Mouse (Mus musculus) ES-Bruce4 (cell line): Measurements from ENCODE around the gene Thap4. TPM values are rescaled to one million over a fixed set of nuclear protein-coding genes. Genes with fewer than 3 reads are reported as not detected.
A peak's percentile ranks its signal among the peaks of the same experiment; 100 is the strongest.

ENCODE experiments used
- H3K27ac ChIP-seq: 2 replicates; pipeline ENCODE4 v1.5.1; 2012; ENCODE audit warnings: low read length, inconsistent platforms; ENCODE audit not compliant: insufficient read depth
- H3K27me3 ChIP-seq: 2 replicates; pipeline ENCODE4 v1.6.1; 2012; ENCODE audit warnings: mild to moderate bottlenecking, low read length, inconsistent platforms; ENCODE audit not compliant: control insufficient read depth, poor library complexity, insufficient read depth, severe bottlenecking
- H3K36me3 ChIP-seq: 2 replicates; pipeline ENCODE4 v1.6.1; 2012; ENCODE audit warnings: inconsistent platforms, mild to moderate bottlenecking, low read length, moderate library complexity; ENCODE audit not compliant: control insufficient read depth, poor library complexity, insufficient read depth, severe bottlenecking
- H3K4me1 ChIP-seq: one replicate; pipeline ENCODE4 v1.8.1; 2011; ENCODE audit warnings: low read length; ENCODE audit not compliant: control insufficient read depth, insufficient read depth
- H3K4me3 ChIP-seq: 2 replicates; pipeline ENCODE4 v1.5.1; 2011; ENCODE audit warnings: low read depth, mild to moderate bottlenecking, low read length
- H3K9ac ChIP-seq: 2 replicates; pipeline ENCODE4 v1.6.1; 2012; ENCODE audit warnings: low read depth, mild to moderate bottlenecking, inconsistent platforms; ENCODE audit not compliant: poor library complexity, severe bottlenecking
- H3K9me3 ChIP-seq: replicated peaks from 2 replicates; pipeline ENCODE4 v1.6.1; 2012; ENCODE audit warnings: mild to moderate bottlenecking, low read length, inconsistent platforms; ENCODE audit not compliant: control insufficient read depth, poor library complexity, insufficient read depth, severe bottlenecking
- CTCF ChIP-seq: IDR thresholded peaks from one replicate; pipeline ENCODE4 v1.8.1; 2011; ENCODE audit warnings: low read depth, low read length
- EP300 ChIP-seq: IDR thresholded peaks from 2 replicates; pipeline ENCODE4 v1.6.1; 2011; ENCODE audit warnings: low read depth, low read length; ENCODE audit not compliant: insufficient read depth
- POLR2A ChIP-seq: IDR thresholded peaks from one replicate; pipeline ENCODE4 v1.8.1; 2011; ENCODE audit warnings: low read length; ENCODE audit not compliant: insufficient read depth
- polyA plus RNA-seq: library from polyadenylated mRNA; stranded (reverse); fragments of >200 nt; gene quantifications from 2 replicates; pipeline ENCODE4 v1.2.4, GENCODE M21; 2011; ENCODE audit warnings: low read depth; ENCODE audit not compliant: missing spikeins, insufficient read depth, insufficient read length

Thap4 gene
- polyA plus RNA-seq, 1 experiment: 51.5 TPM

DNA sequence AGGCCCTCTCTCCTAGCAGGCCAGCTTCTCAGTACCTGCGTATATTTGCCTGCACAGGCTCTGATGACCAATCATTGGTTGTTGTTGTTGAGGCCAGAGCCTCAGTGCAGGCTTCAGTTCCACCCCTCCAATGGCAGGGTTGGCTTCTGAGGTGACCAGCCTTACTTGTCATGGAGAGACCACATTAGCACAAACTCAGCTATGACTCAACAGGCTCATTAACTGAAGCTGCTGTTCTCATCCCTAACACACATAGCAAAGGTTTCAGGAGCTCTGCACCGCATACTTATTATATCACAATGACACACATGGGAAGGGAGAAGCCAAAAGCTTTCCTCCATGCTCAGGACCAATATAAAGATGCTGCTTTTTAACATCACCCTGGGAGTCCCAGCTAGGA, 14.0 kb downstream of the Thap4 start:
- TF ChIP-seq CTCF (no peak), EP300 (no peak), POLR2A (no peak)

DNA sequence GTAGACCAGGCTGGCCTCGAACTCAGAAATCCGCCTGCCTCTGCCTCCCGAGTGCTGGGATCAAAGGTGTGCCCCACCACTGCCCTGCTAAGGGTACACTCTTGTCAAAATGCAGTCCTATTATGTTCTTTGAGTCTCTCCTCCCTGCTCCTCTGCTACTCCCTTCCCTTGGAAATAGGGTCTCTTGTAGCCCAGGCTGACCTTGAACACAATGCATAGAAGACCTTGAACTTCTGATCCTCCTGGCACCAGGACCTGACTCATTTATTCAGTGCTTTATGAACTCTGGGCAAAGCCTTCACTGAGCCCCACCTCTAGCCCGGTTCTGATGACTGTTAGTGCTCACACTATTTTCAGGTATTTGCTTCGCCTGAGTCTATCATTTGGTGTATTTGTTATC, 17.0 kb downstream of the Thap4 start:
- Histone ChIP-seq H3K9me3 (no peaks in the 10 kb centered on the region), H3K27ac (peak overlapping the region; percentile 59; the same call in 1 of the 2 replicates), H3K4me1 (peaks cover 2% of the 10 kb centered on the region), H3K9ac (no peak overlapping the region), H3K36me3 (no peaks in the 10 kb centered on the region; the same call in 1 of the 2 replicates), H3K4me3 (no peak overlapping the region), H3K27me3 (no peaks in the 10 kb centered on the region)
- no peak for TF ChIP-seq EP300
- no peak for TF ChIP-seq CTCF
- TF ChIP-seq POLR2A: no peak

More for the DNA sequence above, 14.0 kb downstream of the Thap4 start:
- peaks cover 4% of the 10 kb centered on the region for H3K36me3 ChIP-seq
- no peak overlapping the region for H3K27ac ChIP-seq
- no peaks in the 10 kb centered on the region for H3K27me3 ChIP-seq
- no peak overlapping the region for H3K9ac ChIP-seq
- H3K9me3 ChIP-seq: no peaks in the 10 kb centered on the region
- H3K4me3 ChIP-seq: no peak overlapping the region
- peaks cover 2% of the 10 kb centered on the region for H3K4me1 ChIP-seq

DNA sequence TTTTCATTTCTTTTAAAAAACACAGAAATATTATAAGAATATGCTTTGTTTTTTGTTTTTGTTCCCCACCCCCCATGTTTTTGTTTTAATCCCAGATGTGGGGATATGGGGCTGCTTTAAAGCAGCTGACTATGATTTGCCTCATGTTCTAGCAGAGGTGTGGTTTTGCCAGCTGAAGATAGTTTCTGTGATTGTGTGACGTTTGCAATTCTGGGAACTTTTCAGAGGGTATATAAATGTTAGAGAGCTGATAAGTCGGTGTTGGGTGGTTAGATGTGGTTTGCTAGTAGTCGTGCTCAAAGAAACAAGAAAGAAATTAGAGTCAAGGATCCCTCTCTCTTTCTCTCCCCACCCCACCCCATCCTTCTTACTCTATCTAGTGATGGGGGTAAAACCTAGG, 18.8 kb downstream of the Thap4 start:
- Histone ChIP-seq H3K36me3 (no peaks in the 10 kb centered on the region; the same call in 1 of the 2 replicates), H3K9me3 (no peaks in the 10 kb centered on the region), H3K4me3 (no peak overlapping the region), H3K9ac (no peak overlapping the region), H3K27me3 (no peaks in the 10 kb centered on the region), H3K4me1 (peaks cover 5% of the 10 kb centered on the region), H3K27ac (no peak overlapping the region)
- TF ChIP-seq POLR2A (no peak), EP300 (no peak), CTCF (no peak)

DNA sequence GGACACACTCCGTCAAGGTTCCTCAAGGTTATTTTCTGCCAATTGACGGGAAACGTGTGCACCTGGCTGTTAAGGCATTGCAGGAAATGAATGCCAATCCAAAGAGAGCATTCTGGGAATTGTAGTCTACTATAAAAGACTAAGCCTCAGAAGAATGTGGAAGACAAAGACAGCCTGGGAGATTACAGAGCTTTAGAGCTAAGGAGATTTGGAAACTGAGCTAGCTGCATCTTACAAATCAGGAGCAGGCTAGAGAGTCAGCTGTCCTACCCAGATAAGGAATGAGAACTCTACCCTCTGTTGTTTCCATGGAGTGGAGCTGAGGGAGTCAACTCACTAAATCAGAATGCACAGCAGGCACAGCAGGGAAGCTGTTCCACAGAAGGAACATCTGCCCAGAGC, 22.8 kb downstream of the Thap4 start:
- H3K9me3 ChIP-seq: no peaks in the 10 kb centered on the region
- no peaks in the 10 kb centered on the region for H3K36me3 ChIP-seq
- peaks cover 3% of the 10 kb centered on the region for H3K4me1 ChIP-seq
- H3K9ac ChIP-seq: no peak overlapping the region
- H3K27me3 ChIP-seq: no peaks in the 10 kb centered on the region
- 0 out of 2 replicates have a peak overlapping the region, but pooled peaks have one; percentile 25 for H3K27ac ChIP-seq
- no peak for TF ChIP-seq CTCF
- no peak overlapping the region for H3K4me3 ChIP-seq

DNA sequence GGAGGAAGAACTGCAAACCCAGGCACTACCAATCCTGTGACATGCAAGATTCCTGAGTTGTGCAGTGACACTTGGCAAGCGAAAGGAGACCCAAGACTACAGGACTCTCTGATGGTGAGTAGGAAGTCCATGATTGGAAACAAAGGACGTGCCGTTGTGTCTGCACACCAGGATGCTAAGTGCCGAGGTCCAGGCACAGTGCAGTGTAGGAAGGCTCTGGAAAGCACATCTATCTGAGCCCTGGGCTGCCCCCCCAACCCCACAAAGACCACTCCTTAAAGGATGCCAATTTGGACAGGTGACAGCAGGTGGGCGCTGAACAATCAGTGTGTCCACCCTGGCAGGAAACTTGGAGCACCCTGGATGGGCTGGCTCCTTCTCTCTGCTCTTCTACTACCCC, 23.6 kb downstream of the Thap4 start:
- no peak overlapping the region for H3K4me3 ChIP-seq
- peaks cover 3% of the 10 kb centered on the region for H3K4me1 ChIP-seq
- no peaks in the 10 kb centered on the region for H3K36me3 ChIP-seq
- no peaks in the 10 kb centered on the region for H3K9me3 ChIP-seq
- H3K27ac ChIP-seq: no peak overlapping the region
- TF ChIP-seq POLR2A (no peak), EP300 (no peak), CTCF (no peak)
- no peaks in the 10 kb centered on the region for H3K27me3 ChIP-seq
- no peak overlapping the region for H3K9ac ChIP-seq

DNA sequence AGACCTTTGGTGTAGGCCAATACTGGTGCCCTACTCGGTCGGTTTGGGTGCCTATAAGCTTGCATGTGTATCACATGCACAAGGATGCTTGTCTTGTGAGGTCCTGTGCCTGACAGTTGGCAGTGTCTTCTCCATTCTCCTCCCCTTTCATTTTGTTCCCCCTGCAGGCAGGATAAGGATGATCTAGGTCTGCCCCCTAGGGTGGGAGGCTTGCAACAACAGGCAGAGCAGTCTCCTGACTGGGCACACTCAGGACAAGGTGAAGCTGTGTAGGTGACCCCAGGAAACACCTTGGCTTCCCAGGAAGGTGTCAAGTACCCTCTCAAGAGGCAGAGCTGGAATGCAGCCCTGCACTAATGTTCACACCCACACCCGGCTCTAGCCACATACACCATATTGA, 27.7 kb downstream of the Thap4 start:
- no peaks in the 10 kb centered on the region for H3K9me3 ChIP-seq
- H3K9ac ChIP-seq: no peak overlapping the region
- H3K27me3 ChIP-seq: no peaks in the 10 kb centered on the region
- peaks cover 3% of the 10 kb centered on the region for H3K4me1 ChIP-seq
- TF ChIP-seq CTCF: peak; percentile 87
- no peak for TF ChIP-seq EP300
- no peak for TF ChIP-seq POLR2A
- H3K36me3 ChIP-seq: 0 out of 2 replicates have a peak, but pooled peaks cover 2% of the 10 kb centered on the region
- no peak overlapping the region for H3K27ac ChIP-seq
- H3K4me3 ChIP-seq: no peak overlapping the region
